Mouse (Mus musculus): Measurements from ENCODE around the gene Hexb. TPM values are rescaled to one million over a fixed set of nuclear protein-coding genes. Genes with fewer than 3 reads are reported as not detected.

Gene Hexb
- polyA plus RNA-seq, 1 experiment = 3.7 TPM

- H3K4me3 ChIP-seq (ENCODE audit: control insufficient read depth, low read depth, low read length) = no peak overlapping the region
- TF ChIP-seq POLR2A (IDR thresholded peaks at IDR 0.05; ENCODE audit: control insufficient read depth, low read depth, low read length) = no peak
- no peak for TF ChIP-seq CTCF (IDR thresholded peaks at IDR 0.05; ENCODE audit: control insufficient read depth, insufficient read depth, insufficient replicate concordance, low read depth, low read length)
- no peaks in the 10 kb centered on the region for H3K36me3 ChIP-seq (ENCODE audit: control insufficient read depth, insufficient read depth, low read length)
- no peak overlapping the region for H3K27ac ChIP-seq (ENCODE audit: control insufficient read depth, insufficient read depth, low read depth, low read length)
- H3K27me3 ChIP-seq (ENCODE audit: control insufficient read depth, insufficient read depth, low read length) = no peaks in the 10 kb centered on the region
- H3K4me1 ChIP-seq (ENCODE audit: control insufficient read depth, insufficient read depth, low read length) = peaks cover 13% of the 10 kb centered on the region
Measured at GRCm38 (mm10) chr13:97235911-97236310, 37.8 kb upstream of the Hexb start.

- H3K4me1 ChIP-seq (ENCODE audit: control insufficient read depth, insufficient read depth, low read length) = peaks cover 7% of the 10 kb centered on the region
- peak; percentile 26; the same call in 1 of the 2 replicates for TF ChIP-seq CTCF (IDR thresholded peaks at IDR 0.05; ENCODE audit: control insufficient read depth, insufficient read depth, insufficient replicate concordance, low read depth, low read length)
- no peak for TF ChIP-seq POLR2A (IDR thresholded peaks at IDR 0.05; ENCODE audit: control insufficient read depth, low read depth, low read length)
- H3K27ac ChIP-seq (ENCODE audit: control insufficient read depth, insufficient read depth, low read depth, low read length) = no peak overlapping the region; the same call in 1 of the 2 replicates
- no peak overlapping the region; the same call in 1 of the 2 replicates for H3K4me3 ChIP-seq (ENCODE audit: control insufficient read depth, low read depth, low read length)
- H3K27me3 ChIP-seq (ENCODE audit: control insufficient read depth, insufficient read depth, low read length) = no peaks in the 10 kb centered on the region
- H3K36me3 ChIP-seq (ENCODE audit: control insufficient read depth, insufficient read depth, low read length) = no peaks in the 10 kb centered on the region
Measured at GRCm38 (mm10) chr13:97234785-97235417, 36.7 kb upstream of the Hexb start.

GRCm38 (mm10) chr13:97233092-97233491, 34.9 kb upstream of the Hexb start:
- H3K36me3 ChIP-seq (ENCODE audit: control insufficient read depth, insufficient read depth, low read length) = no peaks in the 10 kb centered on the region
- H3K27me3 ChIP-seq (ENCODE audit: control insufficient read depth, insufficient read depth, low read length) = no peaks in the 10 kb centered on the region
- no peak overlapping the region for H3K4me3 ChIP-seq (ENCODE audit: control insufficient read depth, low read depth, low read length)
- H3K4me1 ChIP-seq (ENCODE audit: control insufficient read depth, insufficient read depth, low read length) = peaks cover 4% of the 10 kb centered on the region; the same call in 1 of the 2 replicates
- TF ChIP-seq CTCF (IDR thresholded peaks at IDR 0.05; ENCODE audit: control insufficient read depth, insufficient read depth, insufficient replicate concordance, low read depth, low read length) (no peak), POLR2A (IDR thresholded peaks at IDR 0.05; ENCODE audit: control insufficient read depth, low read depth, low read length) (no peak)
- H3K27ac ChIP-seq (ENCODE audit: control insufficient read depth, insufficient read depth, low read depth, low read length) = no peak overlapping the region

- no peak for TF ChIP-seq POLR2A (IDR thresholded peaks at IDR 0.05; ENCODE audit: control insufficient read depth, low read depth, low read length)
- H3K36me3 ChIP-seq (ENCODE audit: control insufficient read depth, insufficient read depth, low read length) = no peaks in the 10 kb centered on the region
- no peaks in the 10 kb centered on the region for H3K27me3 ChIP-seq (ENCODE audit: control insufficient read depth, insufficient read depth, low read length)
- H3K4me1 ChIP-seq (ENCODE audit: control insufficient read depth, insufficient read depth, low read length) = peaks cover 4% of the 10 kb centered on the region; the same call in 1 of the 2 replicates
- no peak overlapping the region for H3K27ac ChIP-seq (ENCODE audit: control insufficient read depth, insufficient read depth, low read depth, low read length)
- H3K4me3 ChIP-seq (ENCODE audit: control insufficient read depth, low read depth, low read length) = no peak overlapping the region
Measured at GRCm38 (mm10) chr13:97230101-97230500, 31.9 kb upstream of the Hexb start.

- TF ChIP-seq POLR2A (IDR thresholded peaks at IDR 0.05; ENCODE audit: control insufficient read depth, low read depth, low read length) = 0 out of 2 replicates have a peak, but pooled peaks have one; percentile 31
- TF ChIP-seq CTCF (IDR thresholded peaks at IDR 0.05; ENCODE audit: control insufficient read depth, insufficient read depth, insufficient replicate concordance, low read depth, low read length) = no peak
- Histone ChIP-seq H3K27me3 (ENCODE audit: control insufficient read depth, insufficient read depth, low read length) (no peaks in the 10 kb centered on the region), H3K4me1 (ENCODE audit: control insufficient read depth, insufficient read depth, low read length) (peaks cover 4% of the 10 kb centered on the region), H3K27ac (ENCODE audit: control insufficient read depth, insufficient read depth, low read depth, low read length) (no peak overlapping the region), H3K36me3 (ENCODE audit: control insufficient read depth, insufficient read depth, low read length) (no peaks in the 10 kb centered on the region), H3K4me3 (ENCODE audit: control insufficient read depth, low read depth, low read length) (peak overlapping the region; percentile 66)
Measured at GRCm38 (mm10) chr13:97227795-97228194, 29.6 kb upstream of the Hexb start.

DNA sequence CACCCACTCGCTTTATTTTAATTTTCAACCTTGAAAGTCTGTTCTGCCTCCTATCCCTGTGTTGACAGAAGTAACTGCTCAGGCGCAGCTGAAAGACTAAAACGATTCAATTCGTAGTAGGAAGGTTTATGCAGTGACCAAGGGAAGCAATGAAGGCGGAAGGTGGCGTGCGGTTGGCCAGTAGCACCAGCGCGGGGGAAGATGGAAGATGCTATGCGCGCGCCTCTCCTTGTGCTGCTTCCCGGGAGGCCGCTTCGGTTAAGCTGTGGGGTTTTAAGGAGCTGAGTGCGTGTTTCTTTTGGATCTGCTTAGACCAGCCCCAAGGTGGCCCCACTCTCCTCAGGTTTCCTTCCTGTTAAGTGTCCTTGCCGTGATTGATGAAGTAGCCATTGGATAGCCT, 27.0 kb upstream of the Hexb start:
- peaks cover 4% of the 10 kb centered on the region for H3K4me1 ChIP-seq (ENCODE audit: control insufficient read depth, insufficient read depth, low read length)
- no peak overlapping the region for H3K27ac ChIP-seq (ENCODE audit: control insufficient read depth, insufficient read depth, low read depth, low read length)
- H3K36me3 ChIP-seq (ENCODE audit: control insufficient read depth, insufficient read depth, low read length) = no peaks in the 10 kb centered on the region
- H3K27me3 ChIP-seq (ENCODE audit: control insufficient read depth, insufficient read depth, low read length) = no peaks in the 10 kb centered on the region
- peak overlapping the region; percentile 59 for H3K4me3 ChIP-seq (ENCODE audit: control insufficient read depth, low read depth, low read length)
- TF ChIP-seq POLR2A (IDR thresholded peaks at IDR 0.05; ENCODE audit: control insufficient read depth, low read depth, low read length) = peak; percentile 25; the same call in 1 of the 2 replicates
- TF ChIP-seq CTCF (IDR thresholded peaks at IDR 0.05; ENCODE audit: control insufficient read depth, insufficient read depth, insufficient replicate concordance, low read depth, low read length) = no peak

DNA sequence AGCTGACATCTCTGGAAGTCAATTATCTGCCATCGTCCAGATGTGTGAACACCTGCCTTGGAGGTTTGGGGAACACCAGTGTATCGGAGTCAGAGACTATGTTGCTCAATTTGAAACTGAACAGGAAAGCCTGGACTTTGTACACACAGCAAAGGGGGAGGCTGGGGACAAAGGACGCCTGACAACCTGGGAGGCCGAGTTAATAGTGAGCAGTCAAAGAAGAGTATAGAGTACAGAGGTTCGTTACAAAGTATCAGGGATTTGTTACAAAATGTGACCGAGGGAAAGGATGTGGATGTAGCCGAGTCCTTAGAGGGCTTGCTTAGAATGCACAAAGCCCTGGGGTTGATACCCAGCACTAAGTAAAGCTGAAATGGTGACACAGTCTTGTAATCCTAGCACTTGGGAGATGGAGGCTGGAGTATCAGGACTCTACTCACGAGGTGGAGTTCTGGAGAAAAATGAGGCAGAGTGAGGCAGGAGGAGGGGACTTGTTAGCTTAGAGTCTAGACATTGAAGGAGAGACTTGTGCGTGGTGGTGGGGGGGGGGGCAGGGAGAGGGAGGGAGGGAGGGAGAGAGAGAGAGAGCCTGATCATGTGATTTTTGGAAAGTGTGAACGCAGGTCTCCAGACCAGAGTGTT, 26.3 kb upstream of the Hexb start:
- TF ChIP-seq POLR2A (IDR thresholded peaks at IDR 0.05; ENCODE audit: control insufficient read depth, low read depth, low read length) (no peak), CTCF (IDR thresholded peaks at IDR 0.05; ENCODE audit: control insufficient read depth, insufficient read depth, insufficient replicate concordance, low read depth, low read length) (no peak)
- Histone ChIP-seq H3K4me1 (ENCODE audit: control insufficient read depth, insufficient read depth, low read length) (peaks cover 4% of the 10 kb centered on the region), H3K4me3 (ENCODE audit: control insufficient read depth, low read depth, low read length) (peak overlapping the region; percentile 59), H3K27ac (ENCODE audit: control insufficient read depth, insufficient read depth, low read depth, low read length) (no peak overlapping the region), H3K27me3 (ENCODE audit: control insufficient read depth, insufficient read depth, low read length) (no peaks in the 10 kb centered on the region), H3K36me3 (ENCODE audit: control insufficient read depth, insufficient read depth, low read length) (no peaks in the 10 kb centered on the region)
